Mouse (Mus musculus) stomach, postnatal 0 days (tissue): ENCODE measurements around the gene Ctnna2.

Experiments used
- CTCF ChIP-seq: IDR thresholded peaks from 2 replicates; pipeline ENCODE4 v1.5.1; 2016; ENCODE audit warnings: antibody characterized with exemption, low read depth, mild to moderate bottlenecking, moderate library complexity
- EP300 ChIP-seq: optimal IDR thresholded peaks from 2 replicates; pipeline ENCODE3; 2016; ENCODE audit warnings: antibody characterized with exemption

- TF ChIP-seq EP300 (no peak), CTCF (no peak)
Measured at GRCm38 (mm10) chr6:77569851-77570250, 409.6 kb downstream of the Ctnna2 start.
